Mouse (Mus musculus): ENCODE measurements around the gene Gm17364. TPM values are rescaled to one million over a fixed set of nuclear protein-coding genes. Genes with fewer than 3 reads are reported as not detected.

The Gm17364 gene
- polyA plus RNA-seq, 1 experiment from 2014 or later: not detected

DNA sequence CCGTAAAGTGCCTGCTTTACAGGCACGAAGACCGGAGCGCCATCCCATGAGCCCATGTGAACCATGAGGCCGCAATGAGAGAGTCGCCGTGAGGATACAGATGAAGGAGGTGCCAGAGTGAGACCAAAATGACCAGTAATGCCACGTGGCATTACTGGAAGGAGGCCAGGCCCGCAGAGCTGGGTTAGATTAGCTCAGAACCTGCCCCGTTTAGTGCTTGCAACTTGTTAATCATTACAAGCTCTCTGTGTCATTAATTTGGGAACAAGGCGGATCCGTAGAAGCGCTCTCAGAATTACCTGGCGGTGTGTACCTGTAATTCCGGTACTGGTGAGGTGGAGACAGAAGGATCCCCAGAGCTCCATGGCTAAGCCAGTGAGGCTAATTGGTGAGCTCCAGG is 41.6 kb downstream of the Gm17364 start:
- Histone ChIP-seq H3K4me2 (ENCODE audit: low read length) (no peak overlapping the region), H3K4me3 (ENCODE audit: low read depth, low read length) (no peak overlapping the region), H3K27me3 (replicated peaks; ENCODE audit: control insufficient read depth, insufficient read depth, low read length) (no peaks in the 10 kb centered on the region), H3K4me1 (ENCODE audit: control insufficient read depth, insufficient read depth, low read length) (no peaks in the 10 kb centered on the region), H3K27ac (ENCODE audit: low read depth, low read length) (no peak overlapping the region), H3K36me3 (ENCODE audit: control insufficient read depth, insufficient read depth, low read length) (no peaks in the 10 kb centered on the region), H3K9ac (ENCODE audit: low read length) (no peak overlapping the region), H3K9me3 (replicated peaks; ENCODE audit: control insufficient read depth, low read length) (no peaks in the 10 kb centered on the region)
- ATAC-seq (peak; percentile 42; the same call in 1 of the 2 replicates), DNase-seq (ENCODE audit: low spot score) (no peak)
- 92% methylated on average over 15 of the region's 15 CpGs for WGBS

DNA sequence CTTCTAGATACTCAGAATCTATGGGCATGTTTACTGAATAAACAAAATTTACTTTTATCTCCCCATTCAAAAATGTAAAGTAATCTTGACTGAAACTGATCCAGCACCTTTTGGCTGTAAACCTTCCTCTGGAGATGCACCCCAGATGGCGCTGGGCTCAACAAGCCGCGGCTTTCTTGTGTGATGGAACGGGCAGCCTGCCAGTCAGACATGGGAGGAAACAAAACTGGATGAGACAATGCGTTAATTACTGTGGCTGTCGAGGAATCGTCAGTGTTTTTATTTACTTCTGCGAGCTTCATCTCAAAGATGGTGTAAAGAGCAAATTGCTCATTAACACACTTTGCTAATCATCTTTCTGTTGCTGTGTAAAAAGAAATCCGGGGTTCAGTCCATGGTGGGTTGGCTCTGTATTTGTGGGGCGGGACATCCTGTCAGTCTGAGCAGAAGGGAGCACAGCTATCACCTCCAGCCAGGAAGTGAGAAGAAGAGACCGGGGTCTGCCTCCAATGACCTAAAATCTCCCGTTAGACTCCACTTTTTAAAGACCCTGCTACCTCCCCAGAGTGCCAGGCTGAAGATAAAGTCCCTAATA is 42.3 kb downstream of the Gm17364 start:
- no peak overlapping the region for H3K4me2 ChIP-seq (ENCODE audit: low read length)
- no peak overlapping the region for H3K27ac ChIP-seq (ENCODE audit: low read depth, low read length)
- no peaks in the 10 kb centered on the region for H3K36me3 ChIP-seq (ENCODE audit: control insufficient read depth, insufficient read depth, low read length)
- no peak overlapping the region for H3K4me3 ChIP-seq (ENCODE audit: low read depth, low read length)
- no peaks in the 10 kb centered on the region for H3K9me3 ChIP-seq (replicated peaks; ENCODE audit: control insufficient read depth, low read length)
- H3K27me3 ChIP-seq (replicated peaks; ENCODE audit: control insufficient read depth, insufficient read depth, low read length): no peaks in the 10 kb centered on the region
- 40% methylated on average over 12 of the region's 12 CpGs for WGBS
- H3K9ac ChIP-seq (ENCODE audit: low read length): no peak overlapping the region
- DNase-seq (ENCODE audit: low spot score) (peak; percentile 94), ATAC-seq (peak; percentile 88)
- H3K4me1 ChIP-seq (ENCODE audit: control insufficient read depth, insufficient read depth, low read length): no peaks in the 10 kb centered on the region

DNA sequence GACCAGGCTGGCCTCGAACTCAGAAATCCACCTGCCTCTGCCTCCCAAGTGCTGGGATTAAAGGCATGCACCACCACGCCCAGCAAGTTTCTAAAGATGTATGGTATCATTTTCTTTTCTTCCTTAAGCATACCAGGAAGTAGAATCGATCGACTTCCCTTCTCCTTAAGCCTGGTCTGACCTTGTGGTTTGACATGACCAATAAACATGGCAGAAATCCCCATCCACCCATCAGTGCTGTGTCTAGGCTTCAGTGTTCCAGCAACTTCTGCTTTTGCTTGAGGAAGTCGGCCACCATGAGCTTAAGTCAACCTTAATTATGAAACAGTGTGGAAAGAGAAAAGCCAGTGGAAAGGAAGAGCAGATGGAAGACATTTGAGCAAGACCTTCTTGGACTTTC is 43.5 kb downstream of the Gm17364 start:
- no peaks in the 10 kb centered on the region for H3K27me3 ChIP-seq (replicated peaks; ENCODE audit: control insufficient read depth, insufficient read depth, low read length)
- no peak overlapping the region for H3K4me3 ChIP-seq (ENCODE audit: low read depth, low read length)
- no peaks in the 10 kb centered on the region for H3K4me1 ChIP-seq (ENCODE audit: control insufficient read depth, insufficient read depth, low read length)
- H3K36me3 ChIP-seq (ENCODE audit: control insufficient read depth, insufficient read depth, low read length): no peaks in the 10 kb centered on the region
- DNase-seq (ENCODE audit: low spot score) (no peak), ATAC-seq (no peak)
- H3K4me2 ChIP-seq (ENCODE audit: low read length): no peak overlapping the region
- no peak overlapping the region for H3K9ac ChIP-seq (ENCODE audit: low read length)
- WGBS: 91% methylated on average over 5 of the region's 5 CpGs
- no peaks in the 10 kb centered on the region for H3K9me3 ChIP-seq (replicated peaks; ENCODE audit: control insufficient read depth, low read length)
- no peak overlapping the region for H3K27ac ChIP-seq (ENCODE audit: low read depth, low read length)

GRCm38 (mm10) chr13:41228060-41228459 is 45.7 kb downstream of the Gm17364 start:
- ATAC-seq (no peak), DNase-seq (ENCODE audit: low spot score) (no peak)
- 91% methylated on average over 5 of the region's 5 CpGs for WGBS
- H3K9me3 ChIP-seq (replicated peaks; ENCODE audit: control insufficient read depth, low read length): no peaks in the 10 kb centered on the region
- no peak overlapping the region for H3K27ac ChIP-seq (ENCODE audit: low read depth, low read length)
- H3K9ac ChIP-seq (ENCODE audit: low read length): no peak overlapping the region
- no peaks in the 10 kb centered on the region for H3K4me1 ChIP-seq (ENCODE audit: control insufficient read depth, insufficient read depth, low read length)
- no peaks in the 10 kb centered on the region for H3K36me3 ChIP-seq (ENCODE audit: control insufficient read depth, insufficient read depth, low read length)
- H3K27me3 ChIP-seq (replicated peaks; ENCODE audit: control insufficient read depth, insufficient read depth, low read length): no peaks in the 10 kb centered on the region
- H3K4me3 ChIP-seq (ENCODE audit: low read depth, low read length): no peak overlapping the region
- H3K4me2 ChIP-seq (ENCODE audit: low read length): no peak overlapping the region

DNA sequence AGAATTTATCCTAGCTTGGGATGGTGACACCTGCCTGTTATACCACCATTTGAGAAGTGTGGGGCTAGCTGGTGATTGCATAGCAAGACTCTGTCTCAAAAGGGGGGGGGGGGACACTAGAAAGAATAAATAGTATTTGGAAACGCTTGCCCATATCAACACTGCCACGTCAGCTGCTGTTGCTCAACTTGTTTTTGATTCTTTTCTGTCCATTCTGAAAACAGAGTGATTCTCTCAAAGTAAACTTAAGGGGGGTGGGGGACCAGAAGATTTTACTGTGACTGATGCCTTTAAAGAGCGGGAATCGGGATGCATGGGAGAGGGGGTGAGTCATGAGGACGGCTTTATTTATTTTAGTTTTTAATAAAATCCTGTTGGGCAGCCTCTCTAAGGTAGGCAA is 47.3 kb downstream of the Gm17364 start:
- ATAC-seq: no peak
- peaks cover 4% of the 10 kb centered on the region; the same call in 1 of the 2 replicates for H3K9me3 ChIP-seq (replicated peaks; ENCODE audit: control insufficient read depth, low read length)
- no peaks in the 10 kb centered on the region for H3K4me1 ChIP-seq (ENCODE audit: control insufficient read depth, insufficient read depth, low read length)
- no peak overlapping the region for H3K27ac ChIP-seq (ENCODE audit: low read depth, low read length)
- H3K4me3 ChIP-seq (ENCODE audit: low read depth, low read length): no peak overlapping the region
- H3K36me3 ChIP-seq (ENCODE audit: control insufficient read depth, insufficient read depth, low read length): no peaks in the 10 kb centered on the region
- H3K4me2 ChIP-seq (ENCODE audit: low read length): no peak overlapping the region
- no peak overlapping the region for H3K9ac ChIP-seq (ENCODE audit: low read length)
- DNase-seq (ENCODE audit: low spot score): no peak
- H3K27me3 ChIP-seq (replicated peaks; ENCODE audit: control insufficient read depth, insufficient read depth, low read length): no peaks in the 10 kb centered on the region
- 85% methylated on average over 5 of the region's 5 CpGs for WGBS

Other genes starting within 250 kb of the Gm17364 start
- gene Mak, start 194.3 kb downstream of the Gm17364 start, polyA plus RNA-seq (2014; fragmentation: Nextera tagmentation; extraction: Ambion mirVana): 1.2 and 1.8 TPM in 2 replicates
- gene Gcm2, start 162.9 kb downstream of the Gm17364 start, polyA plus RNA-seq (2014; fragmentation: Nextera tagmentation; extraction: Ambion mirVana): not detected in 2 replicates
- 0.08 TPM in 1 of 2 replicates, not detected in the other for gene Sycp2l, start 159.7 kb downstream of the Gm17364 start, polyA plus RNA-seq (2014; fragmentation: Nextera tagmentation; extraction: Ambion mirVana)
- gene Elovl2, start 53.6 kb downstream of the Gm17364 start, polyA plus RNA-seq (2014; fragmentation: Nextera tagmentation; extraction: Ambion mirVana): 41.8 and 45.6 TPM in 2 replicates
- 18.3 and 20.1 TPM in 2 replicates for gene Smim13, start 24.1 kb downstream of the Gm17364 start, polyA plus RNA-seq (2014; fragmentation: Nextera tagmentation; extraction: Ambion mirVana)
- 25.0 and 27.7 TPM in 2 replicates for gene Nedd9, start 213.4 kb upstream of the Gm17364 start, polyA plus RNA-seq (2014; fragmentation: Nextera tagmentation; extraction: Ambion mirVana)